Mouse (Mus musculus): Measurements from ENCODE around the gene Tnk2. TPM values are rescaled to one million over a fixed set of nuclear protein-coding genes. Genes with fewer than 3 reads are reported as not detected.

Gene Tnk2
- total and polyA plus RNA-seq, 3 experiments: 14.7 to 62.2 (median 31.9) TPM

DNA sequence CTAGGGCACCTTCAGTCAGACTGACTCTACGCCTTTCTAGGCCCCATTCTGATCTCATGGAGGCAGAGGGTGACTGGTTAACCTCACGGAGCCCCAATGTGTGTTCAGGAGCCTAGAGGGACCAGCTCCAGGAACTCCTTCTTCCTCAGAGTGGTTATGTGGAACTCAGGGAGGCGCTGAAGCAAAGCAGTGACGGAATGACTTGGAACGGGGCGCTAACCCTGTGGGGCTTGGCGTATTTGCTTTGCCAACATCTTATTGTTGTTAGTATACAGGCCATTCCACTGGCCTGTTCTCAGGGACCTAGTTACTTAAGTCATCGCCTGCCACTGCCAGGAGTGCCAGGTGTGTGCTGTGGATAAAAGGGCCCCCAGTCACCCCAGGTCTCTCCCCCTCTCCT is 65.4 kb downstream of the Tnk2 start:
- peaks cover 2% of the 10 kb centered on the region for H3K9me3 ChIP-seq (replicated peaks; ENCODE audit: low read length)
- dilution Hi-C loops (cut with MboI; ENCODE audit: extremely low pct_ligation_motif_present, extremely low pct_unique_long_range_greater_than_20kb, low sequenced_read_pairs) (no loop called here), in situ Hi-C loops (cut with MboI; ENCODE audit: low pct_ligation_motif_present, low pct_unique_long_range_greater_than_20kb, low sequenced_read_pairs) (loop anchor here (5.0 kb wide), 1 partner anchor 83 kb away; no protein-coding TSS in a partner anchor)

DNA sequence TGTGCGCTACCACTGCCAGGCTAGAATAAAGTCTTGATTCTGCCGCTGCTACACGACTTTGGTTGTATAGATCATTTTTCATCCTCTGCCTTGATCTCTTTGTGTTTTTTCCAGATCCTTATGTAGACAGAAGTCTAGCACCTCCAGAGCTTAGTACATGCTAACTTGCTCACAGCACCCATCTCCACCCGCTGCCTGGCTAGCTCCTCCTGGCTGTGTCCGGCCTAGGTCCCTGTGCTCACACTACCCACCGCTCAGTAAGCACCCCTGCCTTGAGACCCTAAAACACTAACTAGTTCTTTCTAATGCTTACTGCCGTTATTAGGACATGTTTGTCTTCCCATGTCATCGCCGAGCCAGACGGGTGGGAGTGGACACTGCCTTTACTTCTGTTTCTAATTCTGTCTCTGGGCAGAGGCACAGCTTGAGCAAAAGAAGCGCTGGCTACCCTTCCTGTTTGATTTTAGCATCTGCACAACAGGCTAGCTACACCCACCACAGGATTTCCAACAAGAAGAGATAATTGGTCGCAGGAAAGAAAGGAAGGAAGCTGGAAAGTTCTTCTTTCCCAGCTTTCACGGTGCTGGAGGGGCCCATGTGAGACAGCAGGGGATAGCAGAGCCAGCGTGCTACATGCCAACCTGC is 66.9 kb downstream of the Tnk2 start:
- no peaks in the 10 kb centered on the region for H3K27me3 ChIP-seq (replicated peaks)
- DNase-seq (ENCODE audit: extremely low read depth): no peak
- no peak overlapping the region for H3K27ac ChIP-seq (ENCODE audit: insufficient read depth, low read depth)
- H3K4me1 ChIP-seq (ENCODE audit: control insufficient read depth in 1 of 2, insufficient read depth in 2 of 2): peaks cover 0 to 11% of the 10 kb centered on the region in 2 experiments; a peak in 2 of 4 replicates
- no peak overlapping the region for H3K4me3 ChIP-seq (replicated peaks in 1 of 3; ENCODE audit: low read depth in 2 of 3, low read length in 2 of 3, poor library complexity in 1 of 3)
- H3K9me3 ChIP-seq (replicated peaks; ENCODE audit: low read length): peaks cover 2% of the 10 kb centered on the region
- in situ Hi-C loops (cut with MboI; ENCODE audit: low pct_ligation_motif_present, low pct_unique_long_range_greater_than_20kb, low sequenced_read_pairs): no loop called here
- no peak overlapping the region for H3K9ac ChIP-seq (ENCODE audit: insufficient read depth, low read depth)
- dilution Hi-C loops (cut with MboI; ENCODE audit: extremely low pct_ligation_motif_present, extremely low pct_unique_long_range_greater_than_20kb, low sequenced_read_pairs): no loop called here
- H3K4me2 ChIP-seq (ENCODE audit: insufficient read depth, low read depth, poor library complexity, severe bottlenecking): no peak overlapping the region
- no peaks in the 10 kb centered on the region for H3K36me3 ChIP-seq (replicated peaks in 1 of 2; ENCODE audit: control insufficient read depth in 1 of 2, insufficient read depth in 1 of 2, low read length in 1 of 2)
- no peak for TF ChIP-seq MAZ (IDR thresholded peaks at IDR 0.05; ENCODE audit: low read depth, low read length)
- H3K79me2 ChIP-seq (replicated peaks; ENCODE audit: control insufficient read depth, extremely low read depth, insufficient read depth, poor library complexity, severe bottlenecking): no peaks in the 10 kb centered on the region

More for the DNA sequence above, 65.4 kb downstream of the Tnk2 start:
- H3K4me2 ChIP-seq (ENCODE audit: insufficient read depth, low read depth, poor library complexity, severe bottlenecking): no peak overlapping the region
- no peaks in the 10 kb centered on the region for H3K36me3 ChIP-seq (replicated peaks in 1 of 2; ENCODE audit: control insufficient read depth in 1 of 2, insufficient read depth in 1 of 2, low read length in 1 of 2)
- H3K27ac ChIP-seq (ENCODE audit: insufficient read depth, low read depth): no peak overlapping the region
- H3K4me3 ChIP-seq (replicated peaks in 1 of 3; ENCODE audit: low read depth in 2 of 3, low read length in 2 of 3, poor library complexity in 1 of 3): no peak overlapping the region
- H3K27me3 ChIP-seq (replicated peaks): no peaks in the 10 kb centered on the region
- peaks cover 0 to 11% of the 10 kb centered on the region in 2 experiments; a peak in 2 of 4 replicates for H3K4me1 ChIP-seq (ENCODE audit: control insufficient read depth in 1 of 2, insufficient read depth in 2 of 2)
- no peak for DNase-seq (ENCODE audit: extremely low read depth)
- TF ChIP-seq CTCF (conservative IDR thresholded peaks at IDR 0.05 in 1 of 2, IDR thresholded peaks at IDR 0.05 in 1 of 2; ENCODE audit: low read depth in 2 of 2, low read length in 2 of 2) (no peak), ETS1 (conservative IDR thresholded peaks at IDR 0.05; ENCODE audit: low read depth, low read length) (no peak), RAD21 (IDR thresholded peaks at IDR 0.05; ENCODE audit: low read depth, low read length) (no peak), MAFK (IDR thresholded peaks at IDR 0.05; ENCODE audit: insufficient replicate concordance, low read length) (no peak), SIN3A (IDR thresholded peaks at IDR 0.05; ENCODE audit: low read length) (no peak)
- no peak overlapping the region for H3K9ac ChIP-seq (ENCODE audit: insufficient read depth, low read depth)
- H3K79me2 ChIP-seq (replicated peaks; ENCODE audit: control insufficient read depth, extremely low read depth, insufficient read depth, poor library complexity, severe bottlenecking): no peaks in the 10 kb centered on the region

DNA sequence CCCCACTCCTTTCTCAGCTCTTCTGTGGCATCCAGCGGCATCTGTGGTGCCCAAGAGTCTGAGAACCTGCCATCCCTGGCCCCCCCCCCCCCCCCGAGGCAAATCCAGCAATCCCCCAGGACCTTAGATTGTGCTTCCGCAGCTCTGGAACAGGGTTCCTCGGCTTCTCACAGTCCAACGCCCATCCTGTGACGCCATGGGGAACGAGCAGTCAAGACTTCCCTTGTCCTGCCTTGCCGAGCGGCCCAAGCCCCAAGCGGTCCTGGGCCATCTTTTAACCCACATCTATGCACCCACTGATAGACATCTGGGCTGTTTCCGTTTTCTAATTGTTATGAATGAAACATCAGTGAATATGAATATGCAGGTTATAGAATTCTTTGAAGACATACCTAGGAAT is 68.5 kb downstream of the Tnk2 start:
- Histone ChIP-seq H3K9me3 (replicated peaks; ENCODE audit: low read length) (no peaks in the 10 kb centered on the region), H3K27me3 (replicated peaks) (no peaks in the 10 kb centered on the region)
- dilution Hi-C loops (cut with MboI; ENCODE audit: extremely low pct_ligation_motif_present, extremely low pct_unique_long_range_greater_than_20kb, low sequenced_read_pairs): no loop called here

More for the DNA sequence above, 68.5 kb downstream of the Tnk2 start:
- no peak for DNase-seq (ENCODE audit: extremely low read depth)
- in situ Hi-C loops (cut with MboI; ENCODE audit: low pct_ligation_motif_present, low pct_unique_long_range_greater_than_20kb, low sequenced_read_pairs): no loop called here
- H3K4me1 ChIP-seq (ENCODE audit: control insufficient read depth in 1 of 2, insufficient read depth in 2 of 2): peaks cover 0 to 11% of the 10 kb centered on the region in 2 experiments; a peak in 2 of 4 replicates
- H3K9ac ChIP-seq (ENCODE audit: insufficient read depth, low read depth): no peak overlapping the region
- H3K4me2 ChIP-seq (ENCODE audit: insufficient read depth, low read depth, poor library complexity, severe bottlenecking): no peak overlapping the region
- TF ChIP-seq ETS1 (conservative IDR thresholded peaks at IDR 0.05; ENCODE audit: low read depth, low read length): no peak
- no peak for TF ChIP-seq RCOR1 (conservative IDR thresholded peaks at IDR 0.05; ENCODE audit: low read depth, low read length)
- no peak for TF ChIP-seq MAX (IDR thresholded peaks at IDR 0.05; ENCODE audit: low read length)
- no peak for TF ChIP-seq CTCF (conservative IDR thresholded peaks at IDR 0.05 in 1 of 2, IDR thresholded peaks at IDR 0.05 in 1 of 2; ENCODE audit: low read depth in 2 of 2, low read length in 2 of 2)
- no peak for TF ChIP-seq ELF1 (IDR thresholded peaks at IDR 0.05; ENCODE audit: low read depth, low read length)
- no peak for TF ChIP-seq KAT2A (IDR thresholded peaks at IDR 0.05; ENCODE audit: insufficient replicate concordance, low read length)
- TF ChIP-seq MEF2A (IDR thresholded peaks at IDR 0.05; ENCODE audit: borderline replicate concordance, low read depth, low read length): no peak
- no peak for TF ChIP-seq JUN (IDR thresholded peaks at IDR 0.05; ENCODE audit: insufficient read depth, low read depth, low read length)
- TF ChIP-seq SIN3A (IDR thresholded peaks at IDR 0.05; ENCODE audit: low read length): no peak
- TF ChIP-seq CHD2 (IDR thresholded peaks at IDR 0.05; ENCODE audit: low read length): no peak
- no peak for TF ChIP-seq BHLHE40 (IDR thresholded peaks at IDR 0.05; ENCODE audit: low read depth, low read length)
- TF ChIP-seq ZNF384 (IDR thresholded peaks at IDR 0.05; ENCODE audit: low read depth, low read length): no peak
- no peak for TF ChIP-seq USF2 (conservative IDR thresholded peaks at IDR 0.05; ENCODE audit: low read depth, low read length)
- TF ChIP-seq MYC (IDR thresholded peaks at IDR 0.05; ENCODE audit: low read depth, low read length): no peak
- TF ChIP-seq POLR2A (IDR thresholded peaks at IDR 0.05; ENCODE audit: low read depth, low read length): no peak
- TF ChIP-seq ZMIZ1 (IDR thresholded peaks at IDR 0.05; ENCODE audit: low read depth, low read length): no peak
- no peak for TF ChIP-seq USF1 (IDR thresholded peaks at IDR 0.05; ENCODE audit: low read depth, low read length)
- no peak for TF ChIP-seq ZC3H11A (IDR thresholded peaks at IDR 0.05; ENCODE audit: low read depth, low read length)
- no peak overlapping the region for H3K27ac ChIP-seq (ENCODE audit: insufficient read depth, low read depth)
- H3K79me2 ChIP-seq (replicated peaks; ENCODE audit: control insufficient read depth, extremely low read depth, insufficient read depth, poor library complexity, severe bottlenecking): no peaks in the 10 kb centered on the region
- no peak overlapping the region for H3K4me3 ChIP-seq (replicated peaks in 1 of 3; ENCODE audit: low read depth in 2 of 3, low read length in 2 of 3, poor library complexity in 1 of 3)
- H3K36me3 ChIP-seq (replicated peaks in 1 of 2; ENCODE audit: control insufficient read depth in 1 of 2, insufficient read depth in 1 of 2, low read length in 1 of 2): no peaks in the 10 kb centered on the region
